Mouse (Mus musculus) urinary bladder, postnatal 25 days (tissue): Measurements from ENCODE around the gene Pole.

Experiments used
- DNase-seq: peaks from one replicate; pipeline ENCODE4 v3.0.0; 2022; ENCODE audit warnings: low spot score

Gene Pole

DNA sequence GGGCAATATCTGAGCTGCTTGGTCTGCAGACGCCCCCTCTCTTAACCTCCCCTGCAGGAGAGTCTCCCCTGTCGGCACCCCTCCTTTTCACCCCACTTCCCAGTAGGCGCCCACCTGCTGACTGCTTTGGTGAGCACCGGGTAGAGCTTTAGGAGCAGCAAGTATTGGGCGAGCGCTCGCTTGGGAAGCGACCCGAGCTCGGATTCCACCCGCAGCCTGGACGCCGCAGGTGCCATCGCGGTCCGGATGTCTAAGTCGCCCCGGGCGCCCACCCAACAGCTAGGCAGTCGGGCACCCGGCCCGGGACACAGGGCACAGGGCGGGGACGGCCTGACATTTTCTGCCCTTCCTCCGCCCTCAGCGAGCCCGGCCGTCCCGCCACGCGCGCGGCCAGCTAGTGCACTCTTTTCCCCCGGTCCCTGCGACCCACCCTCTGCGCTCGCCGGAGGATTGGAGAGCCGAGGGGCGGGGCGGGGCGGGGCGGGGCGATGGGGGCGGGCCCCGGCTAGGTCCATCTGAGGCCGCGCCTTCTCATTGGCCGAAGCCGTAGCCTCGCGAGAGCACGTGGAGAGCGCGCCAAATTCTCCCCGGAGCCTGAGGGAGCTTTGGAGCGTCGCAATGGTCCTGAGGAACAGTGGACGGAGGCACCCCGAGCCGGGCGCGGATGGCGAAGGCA, at the start of gene Pole, which contains the start of gene Pxmp2:
TSS of gene Pole (plus strand) at position 537 of the 676 bp plus-strand sequence.
TSS of gene Pxmp2 (minus strand) at position 417 of the 676 bp plus-strand sequence.
- DNase-seq, result peak; percentile 88

DNA sequence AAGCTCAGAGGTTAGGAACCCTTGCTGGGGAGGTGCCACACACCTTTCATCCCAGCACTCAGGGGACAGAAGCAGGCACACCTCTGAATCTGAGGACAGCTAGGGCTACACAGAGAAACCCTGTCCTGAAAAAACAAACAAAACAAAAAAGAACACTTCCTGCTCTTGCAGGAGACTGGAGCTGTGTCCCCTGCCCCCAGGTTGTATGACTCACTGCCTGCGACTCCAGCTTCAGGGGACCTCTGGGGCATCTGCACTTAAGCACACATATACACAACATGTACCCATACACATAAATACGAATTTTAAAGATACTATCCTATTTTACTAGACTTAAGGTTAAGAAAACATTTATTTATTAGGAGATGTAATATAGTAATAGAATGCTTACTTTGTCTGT, 42.0 kb upstream of the Pole start:
- DNase-seq, result no peak

DNA sequence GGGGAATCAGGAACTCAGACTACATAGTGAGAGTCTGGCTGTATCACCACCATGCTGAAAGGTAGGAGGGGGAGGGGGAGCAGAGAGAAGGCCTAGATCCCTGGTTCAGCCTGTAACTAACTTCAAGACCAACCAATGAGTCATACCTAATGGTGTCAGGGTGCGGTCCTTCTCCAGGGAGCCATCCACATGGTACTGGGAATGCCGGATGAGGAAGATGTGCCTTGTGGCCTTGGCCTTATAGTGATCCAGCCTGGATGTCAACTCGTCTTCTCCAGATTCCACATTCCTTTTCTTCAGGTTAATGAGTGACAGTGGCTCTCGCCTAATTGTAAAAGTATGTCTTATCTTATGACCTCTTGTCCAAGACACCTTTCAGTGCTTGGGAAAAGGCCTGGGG, 19.2 kb upstream of the Pole start:
- DNase-seq, result no peak

DNA sequence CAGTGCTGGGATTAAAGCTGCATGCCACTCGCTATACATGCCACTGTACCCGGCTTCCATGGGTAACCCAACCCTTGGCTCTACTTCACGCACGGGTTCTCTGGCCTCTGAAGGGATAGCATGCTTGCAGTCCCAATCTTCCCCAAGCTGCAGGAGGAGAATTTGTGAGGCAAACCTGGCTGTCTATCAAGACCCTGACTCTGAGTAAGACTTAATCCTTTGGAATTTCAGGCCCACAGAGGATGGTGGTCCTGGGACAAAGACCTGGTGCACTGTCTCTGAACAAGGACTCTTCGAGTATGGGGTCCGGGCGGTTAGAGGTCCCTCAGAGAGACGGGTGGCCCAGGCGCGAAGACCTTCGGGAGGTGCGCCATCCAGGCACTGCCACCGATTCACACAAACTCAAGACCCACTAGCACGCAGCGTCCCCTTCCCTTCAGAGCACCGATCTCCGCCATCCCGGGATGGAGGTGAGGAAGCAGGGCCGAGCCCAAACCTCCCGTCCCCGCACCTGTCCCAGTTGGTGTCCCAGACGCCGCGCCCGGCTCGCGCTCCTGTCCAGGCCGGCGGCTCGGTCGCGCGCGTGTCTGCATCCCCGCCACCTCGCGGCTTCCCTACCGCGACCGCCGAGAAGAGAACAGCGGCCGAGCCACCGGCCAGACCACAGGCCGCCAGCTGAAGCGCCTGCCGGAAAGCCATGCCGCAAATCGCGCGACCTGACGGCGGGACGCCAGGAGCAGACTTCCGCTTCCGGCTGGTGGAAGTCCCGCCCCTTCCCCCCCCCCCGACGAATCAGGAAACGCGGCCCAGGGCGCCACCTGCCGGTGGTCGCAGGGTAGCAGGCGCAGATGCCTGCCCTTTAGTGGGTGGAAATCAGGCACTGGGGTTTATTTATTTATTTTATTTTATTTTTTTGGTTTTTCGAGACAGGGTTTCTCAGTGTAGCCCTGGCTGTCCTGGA, 16.7 kb upstream of the Pole start, which contains the start of gene Pgam5:
TSS of gene Pgam5 (minus strand) at position 773 of the 961 bp plus-strand sequence.
- peak; percentile 93 for DNase-seq

DNA sequence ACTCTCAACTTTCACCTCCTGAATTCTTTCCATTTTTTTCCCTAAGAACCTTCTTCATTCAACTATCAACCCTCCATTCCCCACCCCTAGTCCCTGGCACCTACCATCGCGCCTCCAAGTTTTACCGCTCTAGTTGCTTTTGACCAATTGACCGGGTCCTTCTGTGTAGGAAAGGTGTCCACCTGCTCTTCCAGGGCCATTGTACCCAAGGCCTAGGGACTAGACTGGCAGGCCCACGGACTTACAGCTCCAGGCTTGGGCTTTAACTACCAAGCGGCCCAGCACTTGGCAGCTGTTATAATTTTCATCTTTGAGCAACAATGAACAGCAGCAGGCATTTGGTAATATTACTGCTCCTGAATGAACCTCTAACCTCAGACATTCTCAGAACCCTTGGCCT, 15.9 kb upstream of the Pole start:
- DNase-seq, result no peak

DNA sequence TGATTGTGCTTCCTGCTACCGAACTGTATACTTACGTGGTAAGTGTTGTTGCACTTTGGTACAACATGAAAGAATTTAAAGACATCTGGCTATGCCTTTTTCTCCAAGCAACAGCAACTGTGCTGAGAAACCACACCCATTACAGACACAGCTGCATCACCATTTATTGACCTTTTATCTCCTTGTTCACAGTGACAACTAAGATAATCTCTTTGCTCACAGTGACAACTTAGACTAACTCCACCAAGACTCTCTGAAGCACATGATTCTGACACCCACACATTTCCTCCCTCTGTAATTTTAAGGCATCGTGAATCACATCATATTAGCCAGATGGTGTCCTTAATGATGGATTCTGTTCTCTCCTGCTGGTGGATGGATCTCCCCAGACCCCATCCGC, 12.0 kb upstream of the Pole start:
- DNase-seq, result no peak

DNA sequence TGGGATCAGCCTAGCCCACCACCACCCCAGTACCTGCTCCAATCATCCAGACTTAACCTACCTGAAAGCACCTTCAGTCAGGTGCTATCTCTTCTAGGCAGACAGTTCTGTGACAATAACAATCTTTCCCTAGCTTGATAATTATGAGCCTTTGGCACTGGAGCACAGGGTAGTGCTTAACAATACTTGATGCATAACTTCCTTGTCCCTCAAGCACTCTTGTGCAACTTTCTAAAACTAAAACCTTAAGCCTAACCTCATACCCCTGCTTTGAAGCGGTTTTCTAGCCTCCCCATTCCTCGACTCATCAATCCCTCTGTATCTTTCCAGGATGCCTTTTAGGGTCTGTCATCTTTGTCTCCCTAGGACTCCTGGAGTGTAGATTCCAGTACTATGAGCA, 11.3 kb upstream of the Pole start:
- DNase-seq, result no peak

DNA sequence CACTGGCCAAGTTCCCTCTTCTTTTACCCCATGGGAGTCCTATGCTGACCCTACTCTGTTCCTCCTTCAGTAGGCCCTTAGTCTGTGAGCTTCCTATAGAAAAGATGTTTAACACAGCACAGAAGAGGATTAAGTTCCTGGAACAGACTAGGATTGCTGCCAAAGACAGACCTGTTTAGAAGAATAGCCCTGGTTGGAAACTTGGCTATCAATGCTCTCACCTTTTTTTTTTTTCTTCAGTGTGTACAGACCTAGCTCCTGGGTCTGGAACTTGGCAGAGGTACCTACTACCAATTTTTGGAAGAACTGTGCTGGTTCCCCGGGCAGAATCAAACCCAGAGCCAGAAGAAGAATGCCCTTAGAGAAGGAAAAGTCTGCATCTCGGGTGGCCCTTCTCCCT, 9.7 kb upstream of the Pole start:
- no peak for DNase-seq

DNA sequence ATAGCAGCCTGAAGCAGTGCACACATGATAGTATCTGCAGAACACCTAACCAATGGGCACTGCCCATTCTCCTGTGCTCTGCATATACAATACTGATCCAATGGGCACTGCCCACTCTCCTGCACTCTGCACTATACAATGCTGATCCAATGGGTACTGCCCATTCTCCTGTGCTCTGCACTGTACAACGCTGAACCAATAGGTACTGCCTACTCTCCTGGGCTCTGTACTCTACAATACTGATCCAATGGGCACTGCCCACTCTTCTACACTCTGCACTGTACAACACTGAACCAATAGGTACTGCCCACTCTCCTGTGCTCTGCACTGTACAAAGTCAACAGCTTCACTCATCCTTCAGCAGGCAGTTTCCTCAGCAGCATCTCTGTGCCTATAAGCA, 9.2 kb upstream of the Pole start:
- DNase-seq, result no peak

DNA sequence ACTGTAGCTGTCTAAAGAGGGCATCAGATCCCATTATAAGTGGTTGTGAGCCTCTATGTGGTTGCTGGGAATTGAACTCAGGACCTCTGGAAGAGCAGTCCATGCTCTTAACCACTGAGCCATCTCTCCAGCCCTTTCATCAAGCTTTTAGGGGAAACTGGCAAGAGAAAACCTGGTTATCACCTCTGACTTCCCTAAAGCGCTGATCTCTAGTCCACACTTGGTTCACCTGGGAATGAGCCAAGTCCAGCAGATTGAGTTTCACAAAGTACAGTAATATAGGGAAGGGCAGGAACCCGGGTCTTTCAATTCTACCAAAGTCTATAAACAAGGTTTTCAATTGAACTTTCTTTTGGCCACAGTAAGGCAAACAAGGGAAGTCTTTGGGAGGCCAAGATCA, 4.1 kb upstream of the Pole start:
- DNase-seq, result no peak

DNA sequence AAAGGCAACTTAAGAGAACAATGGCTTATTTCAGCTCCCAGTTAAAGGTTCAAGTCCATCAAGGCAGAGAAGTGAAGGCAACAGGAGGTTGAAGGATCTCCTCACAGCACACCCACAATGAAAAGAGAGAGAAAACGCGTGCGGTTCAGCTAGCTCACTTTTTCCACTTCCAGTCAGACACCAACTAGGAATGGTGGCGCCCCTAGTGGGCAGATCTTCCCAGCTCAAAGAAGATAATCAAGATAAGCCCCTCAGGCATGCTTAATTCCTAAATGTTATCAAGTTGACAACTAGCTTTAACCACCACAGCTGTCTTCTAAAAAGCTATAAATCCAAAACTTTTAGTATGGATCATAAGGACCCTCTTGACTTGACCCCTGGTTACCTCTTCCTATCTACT, 1.6 kb upstream of the Pole start:
- DNase-seq, result peak; percentile 50

DNA sequence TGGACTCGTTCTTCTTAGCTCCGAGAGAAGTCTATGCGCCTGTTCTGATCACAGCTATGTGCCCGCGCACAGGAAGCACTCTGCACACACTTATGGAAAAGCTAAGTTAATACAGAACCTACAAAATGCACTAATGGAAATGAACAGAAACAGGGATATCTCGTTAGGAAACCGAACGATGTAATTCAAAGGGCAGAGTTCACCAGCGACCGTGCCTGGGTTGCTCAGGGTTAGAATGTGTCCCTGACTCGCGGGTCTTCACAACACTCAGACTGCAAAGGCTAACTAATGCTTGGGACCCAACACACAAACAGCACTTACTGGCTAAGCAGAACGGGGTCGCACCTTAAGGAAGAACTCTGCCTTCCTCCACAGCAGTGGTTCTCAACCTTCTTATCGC, 950 bp upstream of the Pole start:
- DNase-seq, result no peak

DNA sequence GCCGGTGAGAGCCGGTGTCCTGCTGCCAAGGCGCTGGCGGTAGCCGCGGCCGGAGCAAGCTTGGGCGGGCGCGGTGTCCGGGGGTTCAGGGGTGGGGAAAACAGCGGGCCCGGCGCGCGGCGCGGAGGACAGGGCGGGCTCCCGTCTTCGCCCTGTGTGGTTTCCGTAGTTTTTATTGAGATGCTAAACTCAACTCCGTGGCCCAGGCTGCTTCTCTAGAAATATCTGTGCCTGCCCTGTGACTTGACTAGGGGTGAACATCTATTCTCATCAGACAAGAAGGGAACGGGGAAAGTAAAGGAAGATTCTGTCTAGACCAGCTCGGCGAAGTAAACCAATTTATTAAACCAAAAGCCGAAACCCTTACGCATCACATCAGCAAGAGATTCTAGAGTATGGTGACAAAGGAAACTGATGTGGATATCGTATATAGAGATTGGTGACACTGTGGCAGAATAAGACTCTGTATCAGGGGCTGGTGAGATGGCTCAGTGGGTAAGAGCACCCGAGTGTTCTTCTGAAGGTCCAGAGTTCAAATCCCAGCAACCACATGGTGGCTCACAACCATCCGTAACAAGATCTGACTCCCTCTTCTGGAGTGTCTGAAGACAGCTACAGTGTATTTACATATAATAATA, 459 bp downstream of the Pole start:
- no peak for DNase-seq

DNA sequence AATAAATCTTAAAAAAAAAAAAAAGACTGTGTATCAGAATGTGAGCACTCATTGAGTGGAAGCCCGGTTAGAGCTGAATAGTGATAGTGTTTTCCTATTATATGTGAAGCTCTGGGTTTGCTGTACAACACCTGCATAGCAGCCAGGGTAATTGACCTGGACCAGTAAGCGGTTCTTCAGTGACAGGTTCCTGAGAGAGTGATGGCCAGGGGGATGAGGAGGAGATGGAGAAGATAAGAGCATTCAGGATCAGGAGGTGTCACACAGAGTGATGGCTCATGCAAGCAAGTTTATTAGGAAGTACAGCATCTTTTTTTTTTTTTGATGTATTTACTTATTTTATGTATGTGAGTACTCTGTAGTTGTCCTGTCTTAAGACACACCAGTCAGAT, 974 bp downstream of the Pole start:
- no peak for DNase-seq

DNA sequence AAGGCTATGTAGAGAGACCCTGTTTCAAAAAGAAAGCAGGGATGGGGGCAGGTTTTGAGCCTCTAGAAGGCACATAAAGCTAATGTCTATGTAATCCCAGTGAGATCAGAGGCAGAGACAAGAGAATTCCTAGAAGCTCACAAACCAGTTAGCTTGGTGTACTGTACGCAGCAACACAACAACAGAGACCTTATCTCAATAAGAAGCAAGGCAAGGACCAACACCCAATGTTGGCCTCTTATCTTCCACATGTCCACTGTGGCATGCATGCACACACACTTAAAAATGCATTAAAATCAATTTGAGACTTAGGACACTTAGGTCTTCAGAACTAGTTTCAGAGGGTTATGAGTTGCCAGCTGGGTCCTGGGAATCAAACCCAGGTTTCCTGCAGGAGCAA, 5.5 kb downstream of the Pole start:
- DNase-seq, result no peak

DNA sequence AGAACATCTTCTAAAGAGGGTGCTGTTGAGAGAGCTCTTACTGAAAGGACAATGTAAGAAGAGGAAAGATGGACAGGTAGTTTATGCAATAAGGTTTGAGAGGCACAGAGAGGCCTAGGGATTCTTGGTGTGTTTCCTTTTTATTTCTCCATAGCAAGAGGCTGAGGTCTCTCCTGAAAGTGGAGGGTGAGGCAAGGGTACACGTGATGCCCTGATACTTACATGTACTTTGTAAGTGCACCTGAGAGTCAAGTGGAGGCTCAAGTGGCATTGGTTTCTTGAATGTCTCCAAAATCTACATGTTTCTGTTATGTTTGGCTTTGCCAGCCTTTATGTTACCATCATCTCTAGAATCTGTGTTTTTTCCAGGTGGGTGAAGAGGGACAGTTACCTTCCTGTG, 10.5 kb downstream of the Pole start:
- DNase-seq, result no peak

DNA sequence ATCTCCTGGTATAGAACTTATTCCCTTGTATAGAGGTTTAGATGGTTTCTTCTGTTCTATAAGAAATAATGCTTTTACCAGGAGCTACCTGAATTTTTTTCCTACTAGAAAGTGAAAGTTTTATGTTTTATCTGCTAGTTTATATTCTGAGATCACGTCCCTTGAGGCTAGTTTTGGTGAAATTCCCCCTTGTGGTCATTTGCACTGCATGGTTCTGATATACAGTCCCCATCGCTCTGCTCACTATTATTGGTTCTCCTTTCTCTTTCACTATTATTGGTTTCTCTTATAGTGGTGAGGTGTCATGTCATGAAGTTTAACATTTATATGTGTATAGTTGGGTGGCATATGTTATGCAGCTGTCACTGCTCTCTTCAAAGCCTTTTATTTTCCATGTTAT, 14.5 kb downstream of the Pole start:
- DNase-seq, result no peak

DNA sequence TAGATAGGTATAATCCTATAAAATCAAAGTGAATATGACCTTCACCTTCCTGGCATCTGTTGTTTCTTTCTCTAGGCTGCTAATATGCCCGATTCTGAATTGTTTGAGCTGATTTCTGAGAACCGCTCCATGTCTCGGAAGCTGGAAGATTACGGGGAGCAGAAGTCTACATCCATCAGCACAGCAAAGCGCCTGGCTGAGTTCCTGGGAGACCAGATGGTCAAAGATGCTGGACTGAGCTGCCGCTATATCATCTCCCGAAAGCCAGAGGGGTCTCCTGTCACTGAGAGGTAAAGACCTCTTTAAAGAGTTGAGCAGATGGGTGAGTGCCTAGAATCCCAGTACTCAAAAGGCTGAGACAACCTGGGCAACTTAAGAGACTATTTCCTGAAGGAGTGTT, 22.8 kb downstream of the Pole start:
- no peak for DNase-seq

DNA sequence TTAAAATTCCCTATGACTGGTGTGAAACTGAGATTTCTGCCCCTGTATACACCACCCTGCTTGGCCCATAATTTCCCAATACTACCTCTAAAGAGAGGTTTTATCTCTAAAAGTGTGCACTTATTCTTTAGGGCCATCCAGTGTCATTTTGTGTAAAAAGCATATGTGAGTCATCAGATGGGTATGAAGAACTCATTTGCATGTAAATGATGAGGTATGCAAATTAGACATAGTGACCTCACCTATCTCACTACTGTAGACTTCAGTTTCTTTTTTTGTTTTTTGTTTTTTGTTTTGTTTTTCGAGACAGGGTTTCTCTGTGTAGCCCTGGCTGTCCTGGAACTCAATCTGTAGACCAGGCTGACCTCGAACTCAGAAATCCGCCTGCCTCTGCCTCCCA, 27.0 kb downstream of the Pole start:
- no peak for DNase-seq

DNA sequence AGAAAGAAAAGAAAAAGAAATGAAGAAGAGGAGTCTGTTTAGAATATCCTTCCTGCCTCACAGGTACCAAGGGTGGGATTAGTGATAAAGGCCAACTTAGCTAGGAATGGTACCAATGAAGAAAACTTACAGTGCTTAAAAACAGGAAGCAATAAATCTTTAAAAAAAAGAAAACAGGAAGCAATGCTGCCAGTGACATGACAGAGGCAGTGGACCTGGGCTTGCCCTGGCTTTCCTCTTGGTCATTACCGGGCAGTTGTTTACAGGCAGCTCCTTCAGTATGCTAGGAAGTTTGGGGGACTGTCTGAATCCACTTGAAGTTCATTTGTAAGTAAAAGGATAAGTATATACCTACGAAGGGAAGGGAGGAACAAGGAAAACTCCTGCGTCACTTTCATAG, 44.4 kb downstream of the Pole start:
- DNase-seq, result no peak

DNA sequence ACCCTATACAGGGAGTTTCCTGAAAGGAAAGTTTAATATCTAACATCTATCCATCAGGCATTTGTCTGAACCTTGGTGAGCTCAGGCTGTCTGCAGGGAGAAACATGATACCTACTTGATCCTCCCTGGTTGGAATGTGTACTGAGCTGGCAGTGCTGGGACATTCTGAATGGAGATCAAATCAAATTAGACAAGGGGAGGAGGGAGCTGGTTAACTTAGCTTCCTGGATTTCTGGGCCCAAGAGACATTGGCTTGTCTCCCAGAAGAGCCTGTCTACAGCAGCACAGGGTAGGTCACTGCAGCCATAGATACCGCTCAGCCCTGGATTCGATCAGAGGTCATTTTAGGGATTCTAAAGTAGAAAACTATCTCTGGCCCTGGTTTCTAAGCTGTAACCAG, 52.7 kb downstream of the Pole start:
- DNase-seq, result no peak

DNA sequence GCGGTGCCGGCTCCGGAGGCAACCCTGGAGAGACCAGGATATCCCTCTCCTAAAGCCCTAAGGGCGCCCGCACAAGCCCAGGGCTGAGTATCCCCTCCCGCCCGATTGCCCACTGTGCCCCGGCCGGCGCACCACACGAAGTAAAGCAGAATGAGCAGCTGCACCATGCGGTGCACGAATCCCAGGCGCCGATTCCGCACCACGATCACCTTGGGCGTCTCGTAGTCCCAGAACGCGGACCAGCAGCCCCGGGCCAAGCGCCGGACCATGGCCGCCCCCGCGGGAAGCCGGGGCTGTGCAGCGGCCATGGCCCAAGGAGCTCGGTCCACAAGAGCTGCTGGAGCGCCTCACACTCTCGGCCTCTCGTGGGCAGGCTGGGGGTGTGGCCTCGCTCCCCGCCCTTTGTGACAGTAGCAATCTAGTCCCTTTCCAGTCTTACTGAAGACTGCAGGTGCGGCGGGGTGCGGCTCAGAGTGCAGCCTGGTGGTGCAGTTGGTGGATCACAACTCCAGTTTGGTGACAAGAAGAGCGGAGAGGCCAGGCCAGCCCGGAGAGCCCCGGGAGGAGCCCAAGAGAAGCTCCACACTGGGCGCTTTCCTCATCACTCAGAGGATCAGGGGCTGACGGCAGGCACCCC, 56.7 kb downstream of the Pole start, which contains the start of gene P2rx2:
TSS of gene P2rx2 (minus strand) at position 565 of the 637 bp plus-strand sequence.
- DNase-seq, result peak; percentile 34
